Mouse (Mus musculus): ENCODE data around the gene Olfr288.

Olfr288 gene

GRCm38 (mm10) chr15:98195442-98195841 is at the start of gene Olfr288:
Olfr288 (minus strand) TSS chr15:98195542.
- no peak for DNase-seq

- DNase-seq = no peak
Measured at GRCm38 (mm10) chr15:98235442-98235841, 40.1 kb upstream of the Olfr288 start.

DNA sequence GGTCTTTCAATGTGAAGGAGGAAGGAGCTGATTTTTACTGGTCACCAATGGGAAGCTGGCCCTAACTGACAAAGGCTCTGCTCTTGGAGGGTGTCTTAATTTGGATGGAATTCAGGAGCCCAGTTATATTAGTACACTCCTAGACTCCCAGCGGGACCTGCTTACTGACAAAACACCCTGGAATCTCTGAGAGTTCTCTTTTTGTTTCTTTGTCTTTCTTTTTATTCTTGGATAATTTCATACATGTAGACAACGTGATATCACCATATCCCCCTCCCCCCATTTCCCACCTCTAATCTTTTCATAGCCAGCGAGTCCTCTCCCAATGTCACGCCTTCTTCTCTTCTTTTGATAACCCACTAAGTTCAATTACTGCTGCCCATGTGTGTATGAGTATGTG is 39.0 kb upstream of the Olfr288 start, which contains the start of gene Olfr286:
Olfr286 (minus strand) TSS at position 101 of the 400 bp plus-strand sequence.
- DNase-seq = no peak

- DNase-seq = no peak
Measured at GRCm38 (mm10) chr15:98226096-98226495, 30.8 kb upstream of the Olfr288 start.

- no peak for DNase-seq
Measured at GRCm38 (mm10) chr15:98225610-98226009, 30.3 kb upstream of the Olfr288 start.

DNA sequence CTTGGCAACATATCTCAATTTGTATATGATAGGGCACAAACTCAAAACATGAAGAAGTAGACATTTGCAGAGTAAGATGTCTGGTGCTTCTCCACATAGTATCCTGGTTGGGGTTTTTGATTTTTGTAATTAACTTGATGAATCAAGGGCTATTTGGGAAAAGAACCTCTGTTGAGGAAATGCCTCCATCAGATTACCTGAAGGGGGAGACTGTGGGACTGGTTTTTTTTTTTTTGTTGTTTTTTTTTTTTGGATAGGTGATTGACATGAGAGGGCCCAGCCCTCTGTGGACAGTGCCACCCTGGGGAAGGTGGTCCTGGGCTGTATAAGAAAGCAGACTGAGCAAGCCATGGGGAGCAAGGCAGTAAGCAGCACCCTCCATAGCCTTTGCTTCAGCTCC is 27.0 kb upstream of the Olfr288 start:
- no peak for DNase-seq

DNA sequence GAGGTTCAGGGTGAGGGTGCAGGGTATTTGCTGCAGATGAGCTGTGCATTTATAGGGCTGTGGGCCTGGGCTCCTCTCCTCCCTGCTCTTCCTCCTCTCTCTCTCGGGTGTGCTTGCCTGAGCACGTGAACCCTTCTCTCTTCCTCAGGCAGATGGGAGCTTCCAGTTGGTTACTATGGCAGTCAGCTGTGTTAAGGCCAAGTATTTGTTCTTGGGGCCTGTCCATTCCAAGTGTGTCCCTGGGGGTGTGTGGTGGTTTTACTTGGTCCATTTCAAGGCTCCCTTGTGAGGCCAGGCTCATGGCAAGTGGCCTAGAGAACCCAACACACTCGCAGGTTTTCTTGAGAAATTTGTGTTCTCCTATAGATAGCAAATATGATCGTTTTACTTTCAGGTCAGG is 25.5 kb upstream of the Olfr288 start, which contains the start of the genes Gm44579 and Olfr287:
Gm44579 (minus strand) TSS at position 101 of the 400 bp plus-strand sequence.
Olfr287 (minus strand) TSS at position 180 of the 400 bp plus-strand sequence.
- no peak for DNase-seq

DNA sequence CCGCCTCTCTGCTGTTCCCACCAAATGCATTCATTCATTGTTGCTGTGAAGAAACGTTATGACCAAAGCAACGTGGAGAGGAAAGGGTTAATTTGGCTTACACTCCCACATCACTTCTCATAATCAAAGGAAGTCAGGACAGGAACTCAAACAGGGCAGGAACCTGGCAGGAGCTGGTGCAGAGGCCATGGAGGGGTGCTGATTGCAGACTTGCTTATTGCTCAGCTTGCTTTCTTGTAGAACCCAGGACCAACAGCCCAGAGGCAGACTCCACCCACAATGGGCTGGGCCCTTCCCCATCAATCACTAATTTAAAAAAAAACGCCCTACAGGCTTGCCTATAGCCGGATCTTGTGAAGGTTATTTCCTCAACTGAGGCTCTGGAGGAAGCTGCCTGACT is 18.8 kb upstream of the Olfr288 start:
- peak; percentile 7 to 30 for DNase-seq

- peak; percentile 4 to 34 for DNase-seq
Measured at GRCm38 (mm10) chr15:98213336-98213870, 18.1 kb upstream of the Olfr288 start.

DNA sequence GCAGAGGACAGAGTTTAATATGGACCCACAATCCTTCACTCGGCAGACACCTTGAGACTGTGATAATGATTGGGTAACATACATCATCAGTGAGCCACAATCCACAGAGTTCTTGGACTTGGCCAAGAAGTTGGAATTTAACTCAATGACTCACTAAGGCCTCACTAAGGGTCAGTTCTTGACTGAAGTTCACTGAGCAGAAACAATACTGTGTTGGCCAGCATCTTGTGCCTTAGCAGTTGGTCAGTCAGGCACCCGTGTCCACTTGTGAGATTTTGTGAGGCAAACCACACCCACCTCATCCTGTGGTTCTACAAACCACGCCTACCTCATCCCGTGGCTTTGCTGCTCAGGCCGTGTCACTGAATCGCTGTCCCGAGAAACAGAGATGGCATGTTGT is 14.3 kb upstream of the Olfr288 start:
- DNase-seq = no peak

DNA sequence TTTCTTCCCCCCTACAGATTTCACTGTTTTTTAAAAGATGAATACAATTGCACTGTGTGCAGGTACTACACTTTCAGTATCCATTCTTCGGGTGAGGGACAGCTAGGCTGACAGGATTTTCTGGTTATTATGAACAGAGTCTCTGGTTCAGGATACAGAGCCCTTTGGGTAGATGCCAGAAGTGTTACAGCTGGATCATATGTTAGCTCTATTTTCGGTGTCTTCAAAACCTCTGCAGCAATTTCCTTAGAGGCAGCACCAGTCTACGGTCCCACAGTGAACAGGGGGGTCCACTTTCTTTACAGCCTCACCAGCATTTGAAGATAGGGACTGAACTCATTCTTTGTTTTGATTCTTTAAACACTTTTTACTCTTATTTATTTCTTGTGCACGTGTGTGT is 10.9 kb downstream of the Olfr288 start:
- no peak for DNase-seq

DNA sequence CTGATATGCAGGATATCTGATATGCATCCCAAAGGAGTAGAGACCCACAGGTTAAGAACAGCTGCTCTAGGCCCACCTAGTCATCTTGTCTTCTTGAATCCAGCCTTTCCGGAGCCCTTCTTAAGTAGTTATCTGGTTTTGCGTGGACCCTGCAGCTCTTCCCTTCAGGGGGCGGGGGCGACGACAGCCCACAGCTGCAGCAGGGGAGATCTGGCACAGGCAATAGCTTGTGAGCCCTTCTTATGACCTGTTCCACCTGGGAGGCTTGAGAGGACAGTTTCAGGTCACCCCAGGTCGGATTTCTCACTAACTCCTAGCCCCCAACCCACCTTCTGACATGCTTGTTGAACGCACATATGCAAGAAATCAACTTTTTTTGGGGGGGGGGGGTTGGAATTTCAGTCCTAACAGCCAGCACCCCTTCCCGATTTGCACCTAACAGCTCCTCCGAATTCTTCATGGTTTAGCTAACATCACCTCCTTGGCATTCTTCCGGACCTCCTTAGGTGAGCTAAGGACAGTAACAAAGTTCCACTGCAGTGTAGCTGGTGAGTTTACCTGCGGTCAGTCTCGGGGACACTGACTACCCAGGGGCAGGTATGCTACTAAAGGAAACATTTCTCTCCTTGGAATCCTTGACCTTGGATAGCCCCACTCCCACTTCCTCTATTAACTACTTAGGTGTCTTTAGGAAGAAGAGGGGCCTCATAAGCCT is 13.3 kb downstream of the Olfr288 start:
- DNase-seq = no peak

GRCm38 (mm10) chr15:98181132-98181711 is 14.1 kb downstream of the Olfr288 start:
- peak; percentile 93 to 95 for DNase-seq

DNA sequence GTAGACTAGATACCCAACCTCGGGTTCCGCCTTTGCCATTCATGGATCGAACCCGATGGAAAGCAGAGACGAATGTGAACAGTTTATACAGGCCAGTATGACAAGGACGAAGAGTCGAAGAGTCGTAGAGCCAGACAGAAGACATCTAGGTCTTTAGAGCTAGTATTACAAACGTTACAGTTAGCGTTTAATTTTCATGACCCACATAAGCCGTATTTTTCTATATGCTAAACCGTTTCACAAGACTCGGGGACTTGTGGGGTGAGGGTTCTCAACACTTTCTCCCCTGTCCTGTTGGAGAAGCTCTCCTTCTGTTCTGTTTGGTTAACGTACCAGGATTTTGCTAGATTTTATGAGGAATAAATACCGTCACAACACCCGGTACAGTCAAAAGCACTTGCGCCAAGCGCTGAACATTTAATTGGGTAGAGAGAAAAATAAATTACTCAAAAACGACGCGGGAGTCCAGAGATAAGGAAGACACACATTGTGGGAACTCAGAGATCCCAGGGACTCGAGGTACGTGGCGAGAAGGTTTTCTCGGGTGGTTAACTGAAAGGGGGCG is 14.7 kb downstream of the Olfr288 start:
- DNase-seq = no peak

GRCm38 (mm10) chr15:98177320-98177719 is 18.0 kb downstream of the Olfr288 start:
- DNase-seq = no peak

GRCm38 (mm10) chr15:98173821-98174220 is 21.5 kb downstream of the Olfr288 start:
- DNase-seq = peak in 1 of 2 experiments; percentile 10

GRCm38 (mm10) chr15:98172113-98172512 is 23.2 kb downstream of the Olfr288 start:
- no peak for DNase-seq

DNA sequence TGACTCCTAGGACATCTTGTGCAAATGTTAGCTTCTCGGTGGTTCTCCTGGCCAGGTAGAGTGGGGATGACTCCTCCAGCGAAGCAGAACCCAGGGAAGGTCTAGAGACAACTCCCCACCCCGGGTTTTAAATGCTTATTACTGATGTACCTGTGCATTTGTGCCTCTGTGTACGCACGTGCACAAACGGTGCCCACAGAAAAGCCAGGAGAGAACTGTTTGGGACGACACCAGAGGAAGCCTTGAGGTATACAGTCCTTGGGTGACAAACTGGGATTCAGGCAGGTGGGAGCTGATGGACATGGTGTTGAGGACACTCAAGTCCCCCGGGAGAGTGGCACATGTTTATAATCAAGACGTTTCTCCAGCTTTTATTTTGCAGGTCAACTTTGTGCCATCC is 24.4 kb downstream of the Olfr288 start:
- no peak for DNase-seq

DNA sequence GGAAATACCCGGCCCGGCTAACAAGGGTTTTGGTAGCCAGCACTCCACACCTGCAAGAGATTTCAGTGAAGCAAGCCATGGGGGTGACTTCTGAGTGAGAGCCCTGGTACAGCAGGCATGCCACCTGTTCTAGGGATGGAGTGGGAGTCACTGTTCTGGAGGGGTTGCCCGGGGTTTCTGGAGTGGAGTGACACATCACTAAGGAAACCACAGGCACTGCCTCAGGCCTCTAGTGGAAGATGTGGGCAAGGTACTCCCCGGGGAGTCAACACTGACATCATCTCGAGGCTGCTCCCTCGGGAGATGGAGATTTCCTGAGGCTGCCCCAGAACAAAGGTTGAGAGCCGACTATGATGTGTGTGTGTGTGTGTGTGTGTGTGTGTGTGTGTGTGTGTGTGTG is 25.0 kb downstream of the Olfr288 start:
- DNase-seq = no peak

- no peak for DNase-seq
Measured at GRCm38 (mm10) chr15:98168622-98169004, 26.7 kb downstream of the Olfr288 start.

- peak; percentile 45 to 62 for DNase-seq
Measured at GRCm38 (mm10) chr15:98167645-98168621, 27.4 kb downstream of the Olfr288 start.

- no peak for DNase-seq
Measured at GRCm38 (mm10) chr15:98166963-98167644, 28.2 kb downstream of the Olfr288 start, which contains the start of gene Ccdc184. Ccdc184 (plus strand) TSS chr15:98167158.

All from lung, adult 18-20 months (tissue).